Mouse (Mus musculus) cerebral cortex, adult 2 months (tissue): ENCODE measurements around the gene D130043K22Rik.

Experiments
- WGBS: fragments of 180-500 bp; shearing (Covaris S2); methylation state at CpG from one replicate; pipeline ENCODE4 v1.1.7; 2018; 5-methylcytosine and 5-hydroxymethylcytosine counted together

The D130043K22Rik gene

DNA sequence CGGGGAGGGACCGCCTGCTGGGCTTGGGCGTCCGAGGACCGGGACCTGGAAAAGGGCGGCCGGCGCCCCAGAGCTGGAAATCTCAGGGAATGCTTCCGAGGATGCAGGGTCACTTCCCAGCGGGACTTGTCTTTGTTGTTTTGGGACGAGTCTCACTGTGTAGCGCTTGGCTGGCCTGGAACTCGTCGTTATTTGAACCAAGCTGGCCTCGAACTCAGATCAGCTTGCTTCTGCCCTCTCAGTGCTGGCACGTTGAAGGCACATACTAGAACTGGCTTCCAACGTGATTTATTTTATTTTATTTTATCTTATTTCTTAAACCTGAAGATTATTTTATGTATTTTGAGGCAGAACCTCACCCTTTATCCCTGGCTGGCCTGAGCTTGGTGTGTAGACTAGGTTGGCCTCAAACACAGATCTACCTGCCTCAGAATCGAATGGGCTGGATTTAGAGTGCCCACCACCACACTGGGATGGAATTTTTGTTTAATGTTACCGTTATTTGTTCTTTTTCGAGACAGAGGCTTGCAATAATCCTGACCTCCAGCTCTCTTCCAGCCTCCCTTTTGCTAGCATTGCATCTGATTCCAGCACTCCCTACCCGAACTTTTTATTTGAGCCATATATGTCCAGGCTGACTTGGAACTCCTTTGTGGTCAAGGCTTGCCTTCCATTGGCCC is 12.7 kb upstream of the D130043K22Rik start:
- WGBS = 3% methylated on average over 21 of the region's 21 CpGs

DNA sequence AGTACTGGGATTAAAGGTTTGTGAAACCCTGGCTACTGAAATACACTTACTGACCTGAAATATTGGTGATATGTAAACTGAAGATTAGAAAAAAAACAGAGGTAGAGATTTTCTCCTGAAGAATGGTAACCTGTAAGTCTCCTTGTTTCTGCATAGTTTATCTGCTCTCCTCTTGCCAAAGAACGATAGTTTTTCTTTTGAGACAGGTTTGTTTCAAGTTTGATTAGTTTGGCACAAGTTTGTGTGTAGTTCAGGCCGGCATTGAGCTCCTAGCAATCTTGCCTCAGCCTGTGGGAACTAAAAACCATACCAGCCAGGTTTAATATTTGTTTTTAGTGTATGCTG is 12.2 kb upstream of the D130043K22Rik start:
- 34% methylated on average over 2 of the region's 2 CpGs for WGBS

DNA sequence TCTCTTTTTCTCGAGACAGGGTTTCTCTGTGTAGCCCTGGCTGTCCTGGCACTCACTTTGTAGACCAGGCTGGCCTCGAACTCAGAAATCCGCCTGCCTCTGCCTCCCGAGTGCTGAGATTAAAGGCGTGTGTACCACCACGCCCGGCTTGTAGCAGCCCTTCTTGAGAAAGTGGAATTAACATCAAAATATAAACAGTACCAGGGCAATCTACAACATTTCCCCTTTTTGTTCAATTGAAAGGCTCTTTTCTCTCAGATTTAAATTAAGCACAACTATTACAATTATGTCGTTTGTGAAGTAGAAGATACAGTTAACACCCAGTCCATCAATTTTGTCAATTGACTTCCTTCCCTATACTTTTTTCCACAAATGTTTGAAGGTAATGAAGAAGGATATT is 7.2 kb upstream of the D130043K22Rik start:
- 92% methylated on average over 8 of the region's 8 CpGs for WGBS

DNA sequence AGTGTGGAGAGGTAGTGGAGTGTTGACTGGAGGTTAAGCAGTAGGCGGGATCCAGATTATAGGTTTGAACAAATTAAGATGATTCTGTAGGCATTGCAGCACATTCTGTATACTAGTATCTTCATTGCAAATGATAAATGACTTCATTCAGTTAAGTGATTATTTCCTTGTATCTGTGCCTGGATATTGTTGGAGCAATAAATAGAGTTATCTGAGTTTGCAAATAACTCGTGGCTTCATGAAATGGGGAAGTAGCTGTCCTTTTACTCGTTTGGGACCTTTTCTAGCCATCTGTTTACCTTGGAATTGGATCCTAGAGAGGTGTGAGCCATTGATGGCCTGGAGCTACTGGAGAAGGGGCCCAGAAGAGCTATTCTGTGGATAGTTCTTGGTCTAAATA is 5.1 kb upstream of the D130043K22Rik start:
- WGBS = 82% methylated on average over 3 of the region's 3 CpGs

DNA sequence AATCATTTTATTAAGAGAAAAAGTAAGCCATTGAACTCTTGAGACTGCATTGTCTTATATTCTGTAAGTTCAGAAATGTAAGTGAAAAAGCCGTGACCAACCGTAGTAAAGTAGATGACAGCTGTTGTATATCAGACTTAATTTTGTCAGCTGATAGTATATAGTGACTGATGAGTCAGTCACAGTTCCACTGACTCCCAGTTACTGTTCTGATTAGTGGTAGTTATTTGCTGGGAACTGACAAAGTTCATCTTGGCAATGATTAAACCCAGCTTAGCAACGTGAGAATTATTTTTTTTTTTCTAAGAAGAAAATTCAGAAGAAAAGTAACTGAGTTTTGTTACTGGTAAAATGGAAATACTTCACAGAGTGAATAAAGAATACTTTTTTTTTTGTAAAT is 3.2 kb upstream of the D130043K22Rik start:
- WGBS = 88% methylated on average over 3 of the region's 3 CpGs

DNA sequence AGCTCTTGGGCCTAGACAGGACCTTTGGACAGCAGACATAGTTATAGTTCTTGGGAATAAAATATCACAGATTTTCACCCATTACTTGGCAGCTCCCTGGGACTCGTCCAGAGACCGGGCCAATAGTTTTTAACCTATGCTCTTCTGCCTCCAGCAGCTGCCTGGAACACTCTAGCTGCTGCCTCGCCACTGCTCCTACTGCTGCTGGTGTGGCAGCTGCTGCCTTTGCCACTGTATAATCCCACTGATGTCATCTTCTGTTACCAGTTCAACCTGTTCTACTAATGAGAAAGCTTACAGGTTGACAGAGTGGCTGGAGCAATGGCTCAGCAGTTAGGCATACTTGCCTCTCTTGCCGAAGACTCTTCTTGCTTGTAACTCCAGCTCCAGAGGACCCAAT is 4.4 kb downstream of the D130043K22Rik start:
- WGBS = 91% methylated on average over 4 of the region's 4 CpGs

DNA sequence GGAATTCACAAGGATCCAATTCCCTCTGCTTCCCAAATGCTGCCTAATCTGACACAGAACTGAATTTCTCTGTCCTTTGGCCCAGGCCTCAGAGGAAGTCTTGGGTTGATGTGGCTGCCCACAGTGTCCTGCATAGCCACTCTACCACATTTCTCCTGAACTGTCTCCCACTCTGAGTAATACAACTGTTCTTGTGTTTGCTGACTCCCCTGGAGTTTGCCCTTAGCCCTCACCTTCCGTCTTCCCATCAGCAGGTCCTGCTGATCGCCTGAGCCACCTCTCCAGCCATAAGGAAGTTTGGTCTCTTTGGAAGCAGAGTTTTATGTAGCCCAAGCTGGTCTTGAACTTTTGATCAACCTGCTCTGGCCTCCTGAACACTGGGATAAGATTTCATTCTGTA is 7.1 kb downstream of the D130043K22Rik start:
- 87% methylated on average over 2 of the region's 2 CpGs for WGBS

DNA sequence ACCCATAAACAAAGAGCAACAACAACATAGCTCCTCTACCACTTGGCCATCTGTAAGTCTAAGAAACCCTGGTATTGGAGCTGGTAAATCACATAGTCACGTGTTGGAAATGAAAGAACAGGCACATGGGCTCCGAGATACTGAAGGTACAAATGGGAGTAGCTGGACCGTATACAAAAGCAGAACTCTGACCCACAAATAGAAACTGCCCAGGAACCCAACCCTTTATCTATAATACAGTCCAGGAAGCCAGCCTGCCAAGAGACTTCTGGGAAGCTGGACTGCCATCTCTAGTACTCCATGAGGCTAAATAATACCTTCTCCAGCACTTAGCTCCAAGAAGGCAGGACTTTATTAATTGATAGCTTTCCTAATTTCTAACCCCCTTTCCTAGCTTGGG is 7.6 kb downstream of the D130043K22Rik start:
- 81% methylated on average over 3 of the region's 3 CpGs for WGBS

DNA sequence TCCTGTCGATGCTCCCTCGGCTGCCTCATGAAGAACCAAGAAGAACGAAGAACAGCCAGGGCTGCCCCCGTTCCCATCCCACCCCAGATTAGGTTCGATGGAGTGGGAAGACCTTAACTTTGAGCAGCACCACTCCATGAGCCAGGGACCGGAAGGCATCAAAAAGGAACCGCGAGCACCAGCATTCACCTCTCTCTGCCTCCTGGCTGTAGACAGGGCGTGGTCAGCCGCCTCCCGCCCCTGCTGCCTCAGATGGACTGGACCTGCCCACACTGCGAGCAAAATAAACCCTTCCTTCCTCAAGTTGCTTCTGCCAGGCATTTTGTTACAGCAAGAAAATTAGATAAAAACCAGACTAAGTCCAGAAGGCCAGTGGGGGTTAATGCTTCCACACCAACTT is 16.1 kb downstream of the D130043K22Rik start:
- WGBS = 75% methylated on average over 12 of the region's 12 CpGs

DNA sequence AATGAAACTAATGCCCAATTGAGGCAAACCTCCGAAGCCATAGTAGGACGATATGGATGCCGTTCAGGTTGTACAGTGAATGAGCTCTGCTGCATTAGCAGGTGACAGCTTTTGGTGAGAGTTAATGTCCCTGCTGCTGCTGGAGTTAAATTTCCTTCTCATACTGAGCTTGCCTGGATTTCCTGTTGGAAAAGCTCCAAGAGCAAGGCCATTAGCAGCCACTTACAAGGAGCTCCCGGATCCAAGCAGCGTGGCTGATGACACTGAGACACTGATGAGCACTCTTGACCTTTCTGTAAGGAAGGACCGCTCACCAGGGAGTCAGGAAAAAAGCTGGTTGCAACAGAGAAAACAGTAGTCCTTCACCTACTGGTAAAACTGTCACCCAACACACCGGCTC is 17.1 kb downstream of the D130043K22Rik start:
- WGBS = 69% methylated on average over 7 of the region's 7 CpGs

DNA sequence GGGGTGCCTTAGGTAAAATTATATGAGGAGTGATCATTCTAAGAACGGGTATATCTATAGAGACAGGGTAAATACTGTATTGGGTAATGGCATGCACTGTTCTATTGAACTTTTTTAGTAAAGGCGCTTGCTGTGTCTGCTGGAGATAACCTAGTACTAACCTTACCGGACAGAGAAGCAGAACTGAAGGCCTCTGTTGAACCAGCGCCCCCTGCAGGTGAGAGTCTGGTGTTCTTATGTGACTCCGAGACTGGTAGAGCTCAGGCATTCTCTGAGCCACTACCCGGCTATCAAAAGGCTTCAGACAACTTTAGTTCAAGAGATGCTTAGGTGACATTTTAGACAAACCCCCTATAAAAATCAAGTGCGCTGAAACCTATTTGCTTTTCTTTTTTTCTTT is 17.6 kb downstream of the D130043K22Rik start:
- 61% methylated on average over 7 of the region's 7 CpGs for WGBS

DNA sequence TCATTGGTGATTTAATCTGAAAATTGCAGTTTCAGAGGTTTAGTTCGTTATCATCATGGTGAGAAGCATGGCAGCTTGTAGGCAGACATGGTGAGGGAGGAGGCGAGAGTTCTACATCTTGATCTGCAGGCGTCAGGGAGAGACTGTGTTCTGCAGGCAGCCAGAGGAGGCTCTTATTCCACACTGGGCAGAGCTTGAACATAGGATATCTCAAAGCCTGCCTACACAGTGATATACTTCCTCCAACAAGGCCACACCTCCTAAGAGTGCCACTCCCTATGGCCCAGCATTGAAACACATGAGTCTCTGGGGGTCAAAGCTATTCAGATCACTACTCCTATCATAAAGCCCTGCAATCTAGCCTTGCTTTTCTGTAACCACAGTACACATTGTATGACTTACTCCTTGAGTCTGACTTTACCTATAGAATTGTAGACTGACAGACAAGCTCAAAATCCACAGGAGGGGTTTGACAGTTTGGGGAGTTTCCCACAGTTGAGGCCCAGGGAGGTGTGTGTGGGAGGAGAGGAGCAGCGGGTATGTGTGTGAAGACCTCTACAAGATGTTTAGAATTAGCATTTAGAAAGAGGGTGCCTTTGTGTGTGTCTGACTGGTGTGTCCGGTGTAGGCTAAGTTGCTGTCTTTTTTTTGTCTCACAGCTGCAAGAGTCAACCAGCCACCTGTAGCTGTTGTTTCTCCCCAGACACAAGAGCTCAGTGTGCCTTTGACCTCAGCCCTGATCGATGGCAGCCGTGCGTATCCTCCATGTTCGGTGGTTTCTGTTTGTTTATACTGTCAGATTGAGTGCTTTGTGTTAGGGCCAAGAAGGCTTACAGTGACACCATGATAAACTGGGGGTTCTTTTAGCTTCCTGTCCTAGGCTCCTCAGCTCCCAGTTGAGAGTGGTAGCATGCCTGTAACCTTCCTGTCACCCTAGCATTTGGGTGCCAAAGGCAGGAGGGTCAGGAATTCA is 21.8 kb downstream of the D130043K22Rik start:
- 65% methylated on average over 9 of the region's 9 CpGs for WGBS

DNA sequence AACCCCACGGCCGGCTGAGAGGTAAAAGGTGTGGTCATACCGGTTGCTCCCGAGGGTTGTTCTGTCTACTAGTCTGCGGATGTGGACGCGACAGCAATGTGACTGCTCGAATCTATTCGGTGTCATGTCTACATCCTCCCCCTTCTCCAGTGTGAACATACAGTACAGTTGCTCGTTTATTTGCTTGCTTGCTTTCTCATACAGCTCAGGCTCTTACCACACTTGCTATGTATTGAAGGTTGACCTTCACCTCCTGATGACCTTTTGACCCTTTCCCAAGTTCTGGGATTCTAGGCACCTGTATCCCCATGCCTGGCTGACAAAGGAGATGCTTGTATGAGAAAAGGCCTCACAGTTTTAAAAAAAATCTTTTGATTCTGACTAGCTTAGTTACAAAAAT is 22.9 kb downstream of the D130043K22Rik start:
- 91% methylated on average over 10 of the region's 10 CpGs for WGBS

DNA sequence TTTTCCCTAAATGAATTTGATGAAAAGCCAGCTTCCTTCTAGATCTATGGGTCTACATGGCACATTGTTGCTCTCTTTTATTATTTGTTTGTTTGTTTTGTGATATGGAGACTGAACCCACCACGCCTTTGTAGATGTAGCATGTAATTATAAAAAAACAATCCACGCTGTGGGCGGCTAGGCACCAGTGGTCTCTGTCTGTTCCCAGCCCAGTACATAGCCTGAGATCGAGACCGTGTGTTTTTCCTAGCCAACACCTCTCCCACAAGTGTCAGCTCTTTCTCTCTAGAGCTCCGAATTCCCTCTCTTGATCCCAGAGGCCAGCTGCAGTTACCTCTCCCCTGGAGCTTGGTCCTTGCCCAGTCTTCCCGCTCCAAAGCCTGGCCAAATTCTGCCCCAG is 23.3 kb downstream of the D130043K22Rik start:
- 89% methylated on average over 7 of the region's 7 CpGs for WGBS

DNA sequence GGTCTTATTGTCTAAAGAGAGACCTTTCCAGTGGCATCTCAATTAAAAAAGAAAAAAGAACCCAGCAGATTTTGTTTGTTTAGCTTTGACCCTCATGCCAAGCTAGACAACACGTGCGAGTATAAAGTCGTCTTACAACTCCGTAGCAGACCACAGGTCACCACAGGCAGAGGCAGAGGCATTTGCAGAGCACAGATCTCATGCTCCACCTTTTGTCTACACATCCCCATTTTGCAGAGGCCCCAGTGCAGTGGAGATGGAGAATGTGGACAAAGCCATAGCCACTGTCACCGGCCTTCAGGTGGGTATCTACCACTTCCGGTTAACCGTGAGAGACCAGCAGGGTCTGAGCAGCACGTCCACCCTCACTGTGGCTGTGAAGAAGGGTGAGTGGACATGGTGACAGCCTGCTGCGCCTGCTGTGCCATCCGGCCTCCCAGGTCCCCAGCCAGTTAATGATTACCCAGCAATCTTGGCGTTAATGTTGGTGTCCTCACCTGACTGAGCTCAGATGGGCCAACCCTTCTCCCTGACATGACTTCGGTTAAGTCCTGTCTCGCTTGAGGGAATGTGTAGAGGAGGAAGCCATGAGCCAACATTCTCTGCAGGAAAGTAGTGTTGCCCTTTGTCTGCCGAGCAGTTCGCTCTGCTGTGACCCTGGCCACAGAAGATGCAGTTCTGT is 34.6 kb downstream of the D130043K22Rik start:
- 89% methylated on average over 15 of the region's 15 CpGs for WGBS

DNA sequence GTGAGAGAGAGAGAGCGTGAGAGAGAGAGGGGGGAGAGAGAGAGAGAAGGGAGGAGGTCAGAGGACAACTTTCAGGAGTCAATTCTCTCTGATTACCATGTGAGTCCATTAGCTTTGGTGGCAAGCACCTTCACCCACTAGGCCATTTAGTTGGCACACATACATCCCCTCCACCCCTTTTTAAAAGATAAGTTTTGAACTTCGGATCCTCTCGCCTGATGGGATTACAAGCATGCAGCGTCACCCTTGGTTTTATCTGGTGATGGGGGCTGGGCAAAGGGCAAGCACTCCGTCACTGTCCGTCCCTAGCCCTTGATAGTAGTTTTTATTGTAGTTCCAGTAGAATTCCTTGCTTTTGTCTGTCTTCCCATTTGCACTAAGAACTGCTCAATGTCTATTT is 35.3 kb downstream of the D130043K22Rik start:
- 86% methylated on average over 6 of the region's 6 CpGs for WGBS

DNA sequence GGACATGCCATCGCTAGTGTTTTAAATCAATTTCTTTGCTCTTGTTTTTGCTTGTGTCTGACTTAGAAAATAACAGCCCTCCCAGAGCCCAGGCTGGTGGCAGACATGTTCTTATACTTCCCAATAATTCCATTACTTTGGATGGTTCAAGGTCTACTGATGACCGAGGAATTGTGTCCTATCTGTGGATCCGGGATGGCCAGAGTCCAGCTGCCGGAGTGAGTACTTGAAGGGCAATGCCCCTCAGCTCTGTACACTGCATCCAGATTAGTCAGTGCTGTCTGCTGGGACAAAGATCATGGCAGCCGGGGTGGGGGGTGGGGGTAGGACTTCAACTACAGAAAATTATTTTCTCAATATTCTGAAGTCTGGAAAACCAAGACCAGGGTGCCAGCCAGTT is 35.8 kb downstream of the D130043K22Rik start:
- WGBS = 93% methylated on average over 5 of the region's 5 CpGs

DNA sequence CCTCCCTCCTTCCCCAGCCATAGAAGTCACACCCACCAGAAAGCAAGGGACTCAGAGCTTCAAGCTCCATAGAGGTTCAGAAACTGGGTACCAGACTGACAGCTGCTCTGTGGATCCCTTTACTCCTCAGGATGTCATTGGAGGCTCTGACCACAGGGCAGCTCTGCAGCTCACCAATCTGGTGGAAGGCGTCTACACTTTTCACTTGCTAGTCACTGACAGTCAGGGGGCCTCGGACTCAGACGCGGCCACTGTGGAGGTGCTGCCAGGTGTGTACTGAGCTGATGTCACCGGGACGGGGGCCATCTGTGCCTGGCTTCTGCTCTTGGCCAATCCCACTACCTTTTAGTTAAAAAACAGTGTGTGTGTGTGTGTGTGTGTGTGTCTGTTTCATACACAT is 37.5 kb downstream of the D130043K22Rik start:
- WGBS = 98% methylated on average over 6 of the region's 6 CpGs

DNA sequence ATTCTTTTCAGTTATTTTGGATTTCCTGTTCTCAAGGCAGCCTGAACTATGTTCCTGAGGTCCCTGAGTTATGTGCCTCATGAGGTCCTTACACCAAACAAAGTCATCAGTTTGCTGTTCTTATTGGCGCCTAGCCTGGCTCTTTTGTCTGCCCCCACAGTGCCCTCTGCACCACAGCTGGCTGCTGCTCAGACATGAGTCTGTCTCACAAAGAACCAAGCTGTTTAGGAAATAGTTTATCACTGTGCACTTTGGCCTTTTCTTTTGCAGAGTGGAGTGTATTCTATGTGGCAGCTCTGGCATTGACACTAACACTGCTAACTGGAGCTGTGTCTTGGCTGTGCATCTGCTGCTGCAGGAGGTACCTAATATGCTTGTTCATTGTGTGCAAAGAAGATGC is 44.6 kb downstream of the D130043K22Rik start:
- WGBS = 54% methylated on average over 1 of the region's 1 CpGs

DNA sequence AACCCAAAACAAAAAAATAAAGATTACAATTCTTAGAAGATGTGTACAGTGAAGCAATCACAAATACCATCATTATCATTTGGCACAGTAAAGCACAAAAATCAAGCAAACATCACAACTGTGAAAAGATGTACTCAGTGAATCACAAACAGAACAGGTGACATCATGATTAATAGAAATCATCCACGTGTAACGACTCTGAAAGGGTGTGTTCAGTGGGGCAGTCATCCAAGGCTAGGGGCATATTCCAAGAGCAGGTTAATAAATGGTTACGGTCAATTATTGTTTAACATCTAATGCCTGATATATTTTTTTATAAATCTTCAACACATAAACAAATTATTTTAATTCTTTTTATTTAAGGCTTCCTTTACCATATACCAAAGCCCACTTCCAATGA is 47.6 kb downstream of the D130043K22Rik start:
- WGBS = 90% methylated on average over 3 of the region's 3 CpGs

DNA sequence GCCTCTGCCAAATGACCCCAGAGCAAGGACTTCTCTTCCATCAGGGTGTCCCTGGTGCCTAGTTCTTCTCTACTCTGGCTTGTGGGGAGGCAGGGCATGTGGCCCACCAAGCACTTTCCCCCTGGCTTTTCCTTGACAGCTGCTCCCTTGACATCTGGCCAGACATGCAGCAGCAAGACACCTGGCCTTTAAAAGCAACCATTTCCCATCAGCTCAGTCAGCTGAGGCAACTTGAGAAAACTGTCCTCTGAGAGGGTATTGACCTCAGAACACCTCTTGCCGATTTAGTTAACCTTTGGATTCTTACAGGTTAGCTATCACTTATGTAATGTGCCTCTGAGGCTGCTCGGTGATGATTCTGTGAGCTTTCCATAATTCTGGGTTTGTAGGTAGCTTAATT is 48.9 kb downstream of the D130043K22Rik start:
- WGBS = 86% methylated on average over 2 of the region's 2 CpGs

DNA sequence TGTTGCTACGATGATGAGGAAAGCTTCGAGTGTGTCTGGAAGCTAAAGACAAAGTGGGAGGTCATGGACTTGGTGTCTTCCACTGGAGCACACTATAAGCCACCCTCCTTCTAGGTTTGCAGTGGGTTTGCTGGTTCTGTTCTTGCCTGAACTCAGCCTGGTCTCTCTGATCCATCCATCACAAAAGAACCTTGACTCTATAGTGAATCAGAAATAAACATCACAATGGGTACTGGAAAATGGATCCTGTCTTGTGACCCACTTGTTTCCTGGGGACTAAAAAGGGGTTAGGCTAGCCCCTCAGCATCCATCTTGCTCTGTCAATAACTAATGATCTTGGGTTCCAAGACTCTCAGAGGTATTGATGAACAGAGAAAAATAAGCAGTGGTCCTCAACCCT is 57.0 kb downstream of the D130043K22Rik start:
- 91% methylated on average over 2 of the region's 2 CpGs for WGBS

DNA sequence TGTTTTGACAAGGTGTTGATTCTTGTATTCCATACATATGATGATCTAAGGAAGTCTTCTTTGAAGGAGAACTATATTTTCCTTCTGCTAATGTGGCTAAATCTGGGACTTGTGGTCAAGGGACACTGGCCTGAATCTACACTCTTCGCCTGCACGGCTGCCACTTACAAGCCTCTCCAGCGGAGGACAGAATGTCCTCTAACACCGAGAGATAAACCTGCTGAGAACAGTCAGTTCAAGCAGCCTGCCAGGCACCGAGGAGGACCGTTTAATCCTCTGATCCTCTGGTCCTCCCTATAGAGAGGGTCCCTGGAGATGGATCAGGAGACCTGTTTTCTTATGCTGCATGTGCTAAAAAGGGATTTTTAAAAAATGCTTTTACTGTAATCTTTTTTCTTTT is 58.5 kb downstream of the D130043K22Rik start:
- WGBS = 73% methylated on average over 6 of the region's 6 CpGs
